Mouse (Mus musculus): ENCODE measurements at regions not wholly inside any gene's neighbourhood (a gene's known extent, or its start where the extent isn't known, plus 50 kb on each side); places are given as distances from the start of the nearest gene placed in this dataset.

GRCm38 (mm10) chr5:43049381-43050301 is 183.3 kb upstream of the Cpeb2 start:
- H3K9me3 ChIP-seq (replicated peaks; ENCODE audit: low read length), result no peaks in the 10 kb centered on the region
- no peaks in the 10 kb centered on the region for H3K27me3 ChIP-seq (replicated peaks)
- H3K79me2 ChIP-seq (replicated peaks; ENCODE audit: control insufficient read depth, extremely low read depth, insufficient read depth, poor library complexity, severe bottlenecking), result no peaks in the 10 kb centered on the region
- TF ChIP-seq IRF4 (IDR thresholded peaks at IDR 0.05; ENCODE audit: low read depth, low read length), result no peak
- TF ChIP-seq MEF2A (IDR thresholded peaks at IDR 0.05; ENCODE audit: borderline replicate concordance, low read depth, low read length), result no peak
- TF ChIP-seq USF2 (conservative IDR thresholded peaks at IDR 0.05; ENCODE audit: low read depth, low read length), result no peak
- TF ChIP-seq RAD21 (IDR thresholded peaks at IDR 0.05; ENCODE audit: low read depth, low read length), result no peak
- no peak overlapping the region for H3K27ac ChIP-seq (ENCODE audit: insufficient read depth, low read depth)
- dilution Hi-C loops (cut with MboI; ENCODE audit: extremely low pct_ligation_motif_present, extremely low pct_unique_long_range_greater_than_20kb, low sequenced_read_pairs) (no loop called here), in situ Hi-C loops (cut with MboI; ENCODE audit: low pct_ligation_motif_present, low pct_unique_long_range_greater_than_20kb, low sequenced_read_pairs) (loop anchor here (10.0 kb wide), 1 partner anchor 55 kb away; no protein-coding TSS in a partner anchor)
- no peak overlapping the region for H3K4me3 ChIP-seq (replicated peaks in 1 of 3; ENCODE audit: low read depth in 2 of 3, low read length in 2 of 3, poor library complexity in 1 of 3)
- H3K9ac ChIP-seq (ENCODE audit: insufficient read depth, low read depth), result no peak overlapping the region
- H3K36me3 ChIP-seq (replicated peaks in 1 of 2; ENCODE audit: control insufficient read depth in 1 of 2, insufficient read depth in 1 of 2, low read length in 1 of 2), result no peaks in the 10 kb centered on the region
- peaks cover 11 to 25% of the 10 kb centered on the region in 2 experiments for H3K4me1 ChIP-seq (ENCODE audit: control insufficient read depth in 1 of 2, insufficient read depth in 2 of 2)
- H3K4me2 ChIP-seq (ENCODE audit: insufficient read depth, low read depth, poor library complexity, severe bottlenecking), result no peak overlapping the region
- no peak for DNase-seq (ENCODE audit: extremely low read depth)

- dilution Hi-C loops (cut with MboI; ENCODE audit: extremely low pct_ligation_motif_present, extremely low pct_unique_long_range_greater_than_20kb, low sequenced_read_pairs) (no loop called here), in situ Hi-C loops (cut with MboI; ENCODE audit: low pct_ligation_motif_present, low pct_unique_long_range_greater_than_20kb, low sequenced_read_pairs) (no loop called here)
- Histone ChIP-seq H3K27me3 (replicated peaks) (no peaks in the 10 kb centered on the region), H3K4me2 (ENCODE audit: insufficient read depth, low read depth, poor library complexity, severe bottlenecking) (no peak overlapping the region), H3K4me1 (ENCODE audit: control insufficient read depth in 1 of 2, insufficient read depth in 2 of 2) (peaks cover 11 to 27% of the 10 kb centered on the region in 2 experiments), H3K4me3 (replicated peaks in 1 of 3; ENCODE audit: low read depth in 2 of 3, low read length in 2 of 3, poor library complexity in 1 of 3) (no peak overlapping the region), H3K79me2 (replicated peaks; ENCODE audit: control insufficient read depth, extremely low read depth, insufficient read depth, poor library complexity, severe bottlenecking) (no peaks in the 10 kb centered on the region), H3K9me3 (replicated peaks; ENCODE audit: low read length) (no peaks in the 10 kb centered on the region), H3K9ac (ENCODE audit: insufficient read depth, low read depth) (no peak overlapping the region), H3K27ac (ENCODE audit: insufficient read depth, low read depth) (no peak overlapping the region), H3K36me3 (replicated peaks in 1 of 2; ENCODE audit: control insufficient read depth in 1 of 2, insufficient read depth in 1 of 2, low read length in 1 of 2) (no peaks in the 10 kb centered on the region)
- TF ChIP-seq SIN3A (IDR thresholded peaks at IDR 0.05; ENCODE audit: low read length), result no peak
- no peak for TF ChIP-seq E2F4 (IDR thresholded peaks at IDR 0.05; ENCODE audit: insufficient replicate concordance, low read depth, low read length)
- no peak for TF ChIP-seq CTCF (conservative IDR thresholded peaks at IDR 0.05 in 1 of 2, IDR thresholded peaks at IDR 0.05 in 1 of 2; ENCODE audit: low read depth in 2 of 2, low read length in 2 of 2)
- no peak for TF ChIP-seq ZNF384 (IDR thresholded peaks at IDR 0.05; ENCODE audit: low read depth, low read length)
- no peak for TF ChIP-seq MAZ (IDR thresholded peaks at IDR 0.05; ENCODE audit: low read depth, low read length)
- TF ChIP-seq TCF12 (IDR thresholded peaks at IDR 0.05; ENCODE audit: low read depth, low read length), result no peak
- TF ChIP-seq ZKSCAN1 (IDR thresholded peaks at IDR 0.05; ENCODE audit: borderline replicate concordance, low read depth, low read length), result no peak
- no peak for TF ChIP-seq TBP (conservative IDR thresholded peaks at IDR 0.05; ENCODE audit: low read depth, low read length)
- no peak for TF ChIP-seq MYC (IDR thresholded peaks at IDR 0.05; ENCODE audit: low read depth, low read length)
- TF ChIP-seq USF2 (conservative IDR thresholded peaks at IDR 0.05; ENCODE audit: low read depth, low read length), result no peak
- no peak for TF ChIP-seq CHD1 (IDR thresholded peaks at IDR 0.05; ENCODE audit: low read depth, low read length)
- TF ChIP-seq JUND (conservative IDR thresholded peaks at IDR 0.05; ENCODE audit: low read depth, low read length), result no peak
- no peak for DNase-seq (ENCODE audit: extremely low read depth)
These were observed 181.9 kb upstream of the Cpeb2 start for GRCm38 (mm10) chr5:43050961-43051517.
